Mouse (Mus musculus): ENCODE measurements around the gene Asz1. TPM values are rescaled to one million over a fixed set of nuclear protein-coding genes. Genes with fewer than 3 reads are reported as not detected.
A peak's percentile ranks its signal among the peaks of the same experiment; 100 is the strongest.

Gene Asz1
- polyA plus RNA-seq, 1 experiment from 2014 or later = not detected

DNA sequence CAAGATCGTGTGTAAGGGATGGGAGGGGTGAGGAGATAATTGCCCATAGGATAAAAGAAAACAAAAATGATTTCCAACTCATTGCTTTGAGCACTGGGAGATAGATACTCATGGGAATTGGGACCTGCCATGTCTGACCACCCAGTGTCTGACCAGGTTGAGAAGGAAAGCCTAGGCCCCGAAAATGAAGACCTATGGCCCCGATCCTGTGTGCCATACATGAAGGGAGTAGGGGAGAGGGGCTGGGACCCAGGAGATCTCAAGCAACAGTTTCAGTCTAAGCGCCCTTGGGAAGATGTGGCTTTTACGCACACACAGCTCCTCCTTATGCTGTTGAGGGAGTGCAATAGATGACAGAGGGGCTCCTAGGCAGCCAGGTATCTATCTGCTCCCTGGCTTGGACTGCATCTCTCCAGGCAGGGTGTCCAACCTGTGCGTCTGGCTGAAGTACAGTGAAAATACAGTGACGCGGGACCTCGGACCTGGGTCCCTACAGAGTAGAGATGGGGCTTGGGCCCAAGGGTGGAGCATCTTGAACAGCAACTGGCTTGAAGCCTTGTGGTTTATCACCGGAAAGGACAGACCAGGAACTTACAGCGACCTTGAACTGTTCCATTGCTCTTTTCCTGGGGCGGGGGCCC is 77.9 kb downstream of the Asz1 start:
- no peaks in the 10 kb centered on the region for H3K9me3 ChIP-seq (ENCODE audit: control insufficient read depth, low read length)
- 9% methylated on average over 12 of the region's 12 CpGs for WGBS
- no peak overlapping the region for H3K9ac ChIP-seq (ENCODE audit: low read length)

DNA sequence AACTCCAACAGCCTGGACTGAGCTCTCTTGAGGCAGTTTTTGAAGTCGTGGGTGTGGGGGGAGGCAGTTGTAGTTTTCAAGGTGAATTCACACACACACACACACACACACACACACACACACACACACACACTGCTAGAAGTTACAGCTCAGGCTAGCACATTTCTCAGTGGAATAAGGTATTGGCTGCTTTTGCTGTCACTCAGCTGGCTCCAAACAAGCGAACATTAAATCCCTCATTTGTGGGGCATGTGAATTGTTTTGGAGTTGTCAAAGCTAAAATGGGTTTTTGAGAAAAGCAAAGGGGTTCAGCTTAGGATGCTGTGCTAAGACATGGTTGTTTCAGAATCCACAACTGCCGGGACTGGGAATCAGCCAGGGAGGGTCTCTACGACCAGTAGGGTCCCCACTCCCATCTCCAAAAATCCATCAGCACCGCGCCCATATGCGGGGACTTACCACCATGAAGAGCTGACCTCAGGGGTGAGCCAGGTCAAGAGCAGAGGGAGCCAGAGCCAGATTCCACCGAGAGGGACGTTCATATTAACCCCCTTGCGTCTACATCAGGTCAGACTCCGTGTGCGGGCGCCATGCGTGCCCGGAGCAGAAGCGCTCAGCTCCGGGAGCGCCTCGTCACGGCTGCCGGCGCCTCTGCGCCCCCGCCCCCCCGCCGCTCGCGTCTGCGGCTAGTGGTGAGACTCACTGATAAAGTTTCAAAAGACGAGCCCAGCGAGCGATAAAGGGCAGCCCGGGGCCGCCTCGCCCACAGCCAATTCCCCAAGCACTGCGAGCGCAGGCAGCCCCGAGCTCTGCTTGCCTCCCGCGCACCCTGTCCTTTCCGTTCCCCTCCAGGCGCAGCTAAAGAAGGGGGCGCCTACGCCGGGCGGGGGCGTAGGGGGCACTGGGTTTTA is 78.9 kb downstream of the Asz1 start, which contains the start of gene Wnt2:
Gene Wnt2, minus strand, starts transcription at position 840 of the 911 bp plus-strand sequence.
- Histone ChIP-seq H3K27ac (replicated peaks; ENCODE audit: low read depth, low read length) (no peak within 1 kb of the TSS), H3K4me3 (ENCODE audit: low read depth, low read length) (peak within 1 kb of the TSS; percentile 45), H3K4me2 (ENCODE audit: low read depth, severe bottlenecking) (peak within 1 kb of the TSS; percentile 90), H3K27me3 (ENCODE audit: control insufficient read depth, insufficient read depth, low read length) (peaks cover 35% of the 10 kb centered on the region), H3K36me3 (ENCODE audit: control insufficient read depth, insufficient read depth, low read length) (no peaks in the 10 kb centered on the region), H3K4me1 (ENCODE audit: control insufficient read depth, insufficient read depth, low read length) (no peaks in the 10 kb centered on the region), H3K9ac (ENCODE audit: low read length) (peak within 1 kb of the TSS; percentile 41), H3K9me3 (ENCODE audit: control insufficient read depth, low read length) (no peaks in the 10 kb centered on the region)
- under 1% methylated on average over 46 of the region's 47 CpGs for WGBS
- ATAC-seq (ENCODE audit: insufficient number of reproducible peaks, low FRiP score, low TSS enrichment, low read depth) = peak; percentile 35; the same call in 1 of the 2 replicates
- DNase-seq (ENCODE audit: low spot score) = peak; percentile 60

More for the DNA sequence above, 77.9 kb downstream of the Asz1 start:
- peak; percentile 32 for DNase-seq (ENCODE audit: low spot score)
- peak overlapping the region; percentile 90 for H3K4me2 ChIP-seq (ENCODE audit: low read depth, severe bottlenecking)
- ATAC-seq (ENCODE audit: insufficient number of reproducible peaks, low FRiP score, low TSS enrichment, low read depth) = no peak
- no peaks in the 10 kb centered on the region for H3K36me3 ChIP-seq (ENCODE audit: control insufficient read depth, insufficient read depth, low read length)
- H3K27me3 ChIP-seq (ENCODE audit: control insufficient read depth, insufficient read depth, low read length) = peaks cover 35% of the 10 kb centered on the region
- no peaks in the 10 kb centered on the region for H3K4me1 ChIP-seq (ENCODE audit: control insufficient read depth, insufficient read depth, low read length)
- H3K4me3 ChIP-seq (ENCODE audit: low read depth, low read length) = peak overlapping the region; percentile 41
- H3K27ac ChIP-seq (replicated peaks; ENCODE audit: low read depth, low read length) = no peak overlapping the region

DNA sequence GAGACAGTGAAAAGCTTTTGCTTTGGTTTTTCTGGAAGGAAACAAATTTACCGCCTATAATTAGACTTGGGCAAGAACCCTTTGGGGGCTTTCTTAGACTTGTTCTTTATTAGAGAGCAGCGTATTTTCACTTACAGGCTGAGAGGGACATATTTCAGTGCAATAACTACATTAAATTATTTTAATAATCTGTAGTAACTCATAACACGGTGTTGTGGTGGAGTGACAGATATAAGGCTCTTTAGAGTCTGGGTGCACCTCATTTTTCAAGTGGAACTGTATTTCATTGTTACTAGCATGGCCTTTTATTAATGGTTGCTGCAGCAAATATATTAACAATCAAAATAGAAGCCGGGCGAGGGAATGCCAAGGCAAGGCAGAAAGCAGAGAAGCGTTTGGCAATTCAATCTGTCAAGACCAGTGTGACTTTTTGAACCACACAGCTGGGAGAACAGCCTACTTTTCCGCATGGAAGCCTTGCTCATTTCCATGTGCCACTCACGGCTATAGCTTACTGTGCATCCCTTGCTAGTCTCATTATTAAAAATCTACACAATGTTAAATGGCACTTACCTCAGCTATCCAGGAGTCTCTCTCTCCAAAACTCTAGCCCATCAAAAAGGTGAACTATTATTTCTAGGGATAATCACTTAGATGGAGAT is 84.6 kb downstream of the Asz1 start:
- Histone ChIP-seq H3K9ac (ENCODE audit: low read length) (no peak overlapping the region), H3K4me2 (ENCODE audit: low read depth, severe bottlenecking) (no peak overlapping the region), H3K36me3 (ENCODE audit: control insufficient read depth, insufficient read depth, low read length) (no peaks in the 10 kb centered on the region), H3K4me3 (ENCODE audit: low read depth, low read length) (no peak overlapping the region), H3K27ac (replicated peaks; ENCODE audit: low read depth, low read length) (no peak overlapping the region), H3K27me3 (ENCODE audit: control insufficient read depth, insufficient read depth, low read length) (peaks cover 6% of the 10 kb centered on the region; the same call in 1 of the 2 replicates), H3K4me1 (ENCODE audit: control insufficient read depth, insufficient read depth, low read length) (no peaks in the 10 kb centered on the region), H3K9me3 (ENCODE audit: control insufficient read depth, low read length) (no peaks in the 10 kb centered on the region)
- no peak for DNase-seq (ENCODE audit: low spot score)
- no peak for ATAC-seq (ENCODE audit: insufficient number of reproducible peaks, low FRiP score, low TSS enrichment, low read depth)
- WGBS = 88% methylated on average over 8 of the region's 8 CpGs

DNA sequence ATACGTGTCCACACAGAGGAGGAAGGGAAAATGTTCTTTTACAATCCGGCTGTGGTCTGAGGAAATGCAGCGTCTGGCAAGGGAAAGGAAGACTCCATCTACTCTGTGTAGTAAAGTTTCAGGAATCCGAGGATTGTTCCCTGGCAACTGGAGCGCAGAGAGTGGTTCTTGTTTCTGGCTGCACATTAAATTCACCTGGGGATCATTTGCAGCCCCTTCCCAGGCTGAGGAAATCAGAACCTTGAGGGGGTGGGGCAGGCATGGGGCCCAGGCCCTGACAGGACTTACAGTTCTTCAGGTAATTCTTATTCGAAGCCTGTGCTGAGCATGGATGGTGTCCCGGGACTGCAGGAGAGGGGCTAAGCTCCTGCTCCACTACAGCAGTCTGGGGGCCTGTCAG is 95.5 kb downstream of the Asz1 start:
- no peak overlapping the region for H3K4me2 ChIP-seq (ENCODE audit: low read depth, severe bottlenecking)

DNA sequence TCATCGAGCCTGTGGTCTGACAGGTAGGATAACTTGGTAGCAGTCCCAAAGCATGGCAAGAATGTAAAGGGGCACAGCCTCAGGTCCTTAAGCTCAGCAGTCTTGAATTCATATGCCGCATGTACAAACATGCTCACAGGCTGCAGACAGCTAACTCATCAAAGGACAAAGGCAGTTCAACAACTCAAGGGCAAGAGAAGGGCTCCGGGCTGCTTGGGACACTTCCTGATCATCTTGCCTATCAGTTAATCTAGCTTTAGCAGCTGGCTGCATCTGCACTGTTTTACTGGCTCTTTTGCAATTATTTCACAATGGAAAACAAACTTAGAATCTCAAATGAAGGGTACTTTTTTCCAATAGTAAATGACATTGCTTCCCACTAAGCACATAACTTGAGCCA is 101.5 kb downstream of the Asz1 start:
- Histone ChIP-seq H3K36me3 (ENCODE audit: control insufficient read depth, insufficient read depth, low read length) (no peaks in the 10 kb centered on the region), H3K9me3 (ENCODE audit: control insufficient read depth, low read length) (no peaks in the 10 kb centered on the region), H3K27ac (replicated peaks; ENCODE audit: low read depth, low read length) (no peak overlapping the region), H3K4me1 (ENCODE audit: control insufficient read depth, insufficient read depth, low read length) (no peaks in the 10 kb centered on the region), H3K4me2 (ENCODE audit: low read depth, severe bottlenecking) (no peak overlapping the region), H3K9ac (ENCODE audit: low read length) (no peak overlapping the region), H3K4me3 (ENCODE audit: low read depth, low read length) (no peak overlapping the region), H3K27me3 (ENCODE audit: control insufficient read depth, insufficient read depth, low read length) (no peaks in the 10 kb centered on the region)
- no peak for DNase-seq (ENCODE audit: low spot score)
- 79% methylated on average over 3 of the region's 3 CpGs for WGBS
- ATAC-seq (ENCODE audit: insufficient number of reproducible peaks, low FRiP score, low TSS enrichment, low read depth) = no peak

More for the DNA sequence above, 95.5 kb downstream of the Asz1 start:
- Histone ChIP-seq H3K9me3 (ENCODE audit: control insufficient read depth, low read length) (no peaks in the 10 kb centered on the region), H3K9ac (ENCODE audit: low read length) (no peak overlapping the region), H3K27me3 (ENCODE audit: control insufficient read depth, insufficient read depth, low read length) (no peaks in the 10 kb centered on the region), H3K4me1 (ENCODE audit: control insufficient read depth, insufficient read depth, low read length) (peaks cover 4% of the 10 kb centered on the region; the same call in 1 of the 2 replicates), H3K27ac (replicated peaks; ENCODE audit: low read depth, low read length) (no peak overlapping the region), H3K4me3 (ENCODE audit: low read depth, low read length) (no peak overlapping the region), H3K36me3 (ENCODE audit: control insufficient read depth, insufficient read depth, low read length) (no peaks in the 10 kb centered on the region)
- peak; percentile 40 for DNase-seq (ENCODE audit: low spot score)
- peak; percentile 60 for ATAC-seq (ENCODE audit: insufficient number of reproducible peaks, low FRiP score, low TSS enrichment, low read depth)
- whole genome bisulfite sequencing = 54% methylated on average over 7 of the region's 7 CpGs

DNA sequence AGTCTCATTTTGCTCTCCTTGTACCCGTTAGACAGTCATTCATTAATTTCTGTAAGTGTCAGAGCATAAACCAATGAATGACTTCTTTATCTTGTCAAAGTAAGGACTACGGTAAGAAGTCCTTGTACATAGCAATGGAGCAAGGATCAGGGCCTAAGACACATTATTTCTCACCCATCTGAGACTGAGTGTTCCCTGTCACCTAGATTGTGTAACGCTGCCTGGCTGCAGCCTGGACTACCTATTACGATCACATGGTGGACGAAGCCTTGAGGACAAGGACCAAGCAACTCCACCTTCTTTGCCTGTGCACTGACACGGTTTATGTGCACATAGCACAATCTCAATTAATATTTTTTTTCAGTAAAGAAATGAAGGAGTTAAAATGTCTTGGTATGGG is 106.8 kb downstream of the Asz1 start:
- H3K9ac ChIP-seq (ENCODE audit: low read length) = no peak overlapping the region
- H3K27me3 ChIP-seq (ENCODE audit: control insufficient read depth, insufficient read depth, low read length) = no peaks in the 10 kb centered on the region
- WGBS = 90% methylated on average over 6 of the region's 6 CpGs
- no peaks in the 10 kb centered on the region for H3K9me3 ChIP-seq (ENCODE audit: control insufficient read depth, low read length)
- no peaks in the 10 kb centered on the region for H3K36me3 ChIP-seq (ENCODE audit: control insufficient read depth, insufficient read depth, low read length)
- no peaks in the 10 kb centered on the region for H3K4me1 ChIP-seq (ENCODE audit: control insufficient read depth, insufficient read depth, low read length)
- H3K27ac ChIP-seq (replicated peaks; ENCODE audit: low read depth, low read length) = no peak overlapping the region
- DNase-seq (ENCODE audit: low spot score) (no peak), ATAC-seq (ENCODE audit: insufficient number of reproducible peaks, low FRiP score, low TSS enrichment, low read depth) (no peak)
- H3K4me2 ChIP-seq (ENCODE audit: low read depth, severe bottlenecking) = no peak overlapping the region
- no peak overlapping the region for H3K4me3 ChIP-seq (ENCODE audit: low read depth, low read length)

Other genes starting within 250 kb of the Asz1 start
- gene Wnt2, start 78.5 kb downstream of the Asz1 start, polyA plus RNA-seq (2014; fragmentation: Nextera tagmentation; extraction: Ambion mirVana) = 1.9 and 2.9 TPM in 2 replicates
- gene Cftr, start 61.6 kb upstream of the Asz1 start, polyA plus RNA-seq (2014; fragmentation: Nextera tagmentation; extraction: Ambion mirVana) = 0.04 and 0.17 TPM in 2 replicates

All from limb, embryonic 11.5 days (tissue).